Mouse (Mus musculus) left cerebral cortex, adult 8-10 months (tissue): Measurements from ENCODE around the gene Myo3b. TPM values are rescaled to one million over a fixed set of nuclear protein-coding genes. Genes with fewer than 3 reads are reported as not detected.
"Not testable (repeated sequence)": the region's sequence is repeated elsewhere in the genome, so short reads cannot be mapped to it uniquely, and the experiment has no call there.

ENCODE experiments used
- DNase-seq, 2 experiments: peaks; one replicate each; pipeline ENCODE4 v3.0.0; 2022; ENCODE audit warnings: low spot score in 2 of 2
- total RNA-seq, 4 experiments: library from RNA; stranded (reverse); gene quantifications; 2 replicates each; pipeline ENCODE4 v1.2.4; 2022

Gene Myo3b
- total RNA-seq: 1 to 10 TPM; 1.1 to 1.8 (median 1.3) TPM

GRCm38 (mm10) chr2:70038752-70039151 is at the start of gene Myo3b:
Myo3b (plus strand) TSS chr2:70039126.
- no peak for DNase-seq

- no peak for DNase-seq
These were observed 49.7 kb upstream of the Myo3b start for GRCm38 (mm10) chr2:69989224-69989623.

GRCm38 (mm10) chr2:69990647-69991046 is 48.3 kb upstream of the Myo3b start:
- no peak for DNase-seq

- not testable (repeated sequence) for DNase-seq
These were observed 44.7 kb upstream of the Myo3b start for GRCm38 (mm10) chr2:69994082-69994736.

GRCm38 (mm10) chr2:69994779-69995178 is 44.1 kb upstream of the Myo3b start:
- DNase-seq: no peak

- DNase-seq: no peak
These were observed 39.7 kb upstream of the Myo3b start for GRCm38 (mm10) chr2:69999097-69999770.

GRCm38 (mm10) chr2:70000316-70000715 is 38.6 kb upstream of the Myo3b start:
- no peak for DNase-seq

GRCm38 (mm10) chr2:70006492-70006891 is 32.4 kb upstream of the Myo3b start:
- no peak for DNase-seq

- no peak for DNase-seq
These were observed 26.0 kb upstream of the Myo3b start for GRCm38 (mm10) chr2:70012941-70013340.

GRCm38 (mm10) chr2:70018236-70018635 is 20.7 kb upstream of the Myo3b start:
- DNase-seq: no peak

- no peak for DNase-seq
These were observed 14.5 kb upstream of the Myo3b start for GRCm38 (mm10) chr2:70024454-70024853.

GRCm38 (mm10) chr2:70025711-70026110 is 13.2 kb upstream of the Myo3b start:
- DNase-seq: peak in 1 of 2 experiments; percentile 40

- no peak for DNase-seq
These were observed 7.5 kb upstream of the Myo3b start for GRCm38 (mm10) chr2:70031472-70031871.

- no peak for DNase-seq
These were observed 4.0 kb upstream of the Myo3b start for GRCm38 (mm10) chr2:70034895-70035294.

- no peak for DNase-seq
These were observed 3.6 kb upstream of the Myo3b start for GRCm38 (mm10) chr2:70035358-70035757.

GRCm38 (mm10) chr2:70037221-70037620 is 1.7 kb upstream of the Myo3b start:
- no peak for DNase-seq

GRCm38 (mm10) chr2:70044466-70044865 is 5.5 kb downstream of the Myo3b start:
- DNase-seq: no peak

- DNase-seq: no peak
These were observed 8.9 kb downstream of the Myo3b start for GRCm38 (mm10) chr2:70047868-70048267.

GRCm38 (mm10) chr2:70053803-70054202 is 14.9 kb downstream of the Myo3b start:
- no peak for DNase-seq

GRCm38 (mm10) chr2:70058201-70058600 is 19.3 kb downstream of the Myo3b start:
- DNase-seq: no peak

GRCm38 (mm10) chr2:70060359-70061345 is 21.7 kb downstream of the Myo3b start:
- DNase-seq: peak in 1 of 2 experiments; percentile 45

GRCm38 (mm10) chr2:70065116-70065515 is 26.2 kb downstream of the Myo3b start:
- no peak for DNase-seq
